Mouse (Mus musculus): Measurements from ENCODE around the gene Dgkz.

Dgkz gene

GRCm38 (mm10) chr2:91961901-91962761 lies 13.5 kb downstream of the Dgkz start:
- DNase-seq (ENCODE audit: low spot score in 2 of 2) = no peak

GRCm38 (mm10) chr2:91960459-91960858 lies 15.2 kb downstream of the Dgkz start:
- DNase-seq (ENCODE audit: low spot score in 2 of 2) = no peak

- no peak for DNase-seq (ENCODE audit: low spot score in 2 of 2)
These were observed 15.9 kb downstream of the Dgkz start for GRCm38 (mm10) chr2:91959544-91960410.

GRCm38 (mm10) chr2:91958701-91959457 lies 16.8 kb downstream of the Dgkz start:
- DNase-seq (ENCODE audit: low spot score in 2 of 2) = no peak

GRCm38 (mm10) chr2:91958049-91958448 lies 17.6 kb downstream of the Dgkz start:
- no peak for DNase-seq (ENCODE audit: low spot score in 2 of 2)

- DNase-seq (ENCODE audit: low spot score in 2 of 2) = no peak
These were observed 18.6 kb downstream of the Dgkz start for GRCm38 (mm10) chr2:91957096-91957495.

- no peak for DNase-seq (ENCODE audit: low spot score in 2 of 2)
These were observed 19.8 kb downstream of the Dgkz start for GRCm38 (mm10) chr2:91955875-91956274.

- DNase-seq (ENCODE audit: low spot score in 2 of 2) = no peak
These were observed 20.5 kb downstream of the Dgkz start for GRCm38 (mm10) chr2:91955121-91955591.

- peak in 1 of 2 experiments; percentile 57 for DNase-seq (ENCODE audit: low spot score in 2 of 2)
These were observed 21.8 kb downstream of the Dgkz start for GRCm38 (mm10) chr2:91953825-91954224.

- DNase-seq (ENCODE audit: low spot score in 2 of 2) = no peak
These were observed 25.2 kb downstream of the Dgkz start for GRCm38 (mm10) chr2:91950275-91951085.

GRCm38 (mm10) chr2:91949411-91950274 lies 26.0 kb downstream of the Dgkz start:
- DNase-seq (ENCODE audit: low spot score in 2 of 2) = no peak

- DNase-seq (ENCODE audit: low spot score in 2 of 2) = no peak
These were observed 26.8 kb downstream of the Dgkz start for GRCm38 (mm10) chr2:91948792-91949241.

- no peak for DNase-seq (ENCODE audit: low spot score in 2 of 2)
These were observed 27.5 kb downstream of the Dgkz start for GRCm38 (mm10) chr2:91948151-91948509.

- DNase-seq (ENCODE audit: low spot score in 2 of 2) = peak in 1 of 2 experiments; percentile 50
These were observed 28.1 kb downstream of the Dgkz start for GRCm38 (mm10) chr2:91947397-91948150.

GRCm38 (mm10) chr2:91946836-91947235 lies 28.8 kb downstream of the Dgkz start:
- DNase-seq (ENCODE audit: low spot score in 2 of 2) = no peak

GRCm38 (mm10) chr2:91945483-91945882 lies 30.2 kb downstream of the Dgkz start, which contains the start of gene Gm9821:
Gm9821 (plus strand) TSS chr2:91945703.
- no peak for DNase-seq (ENCODE audit: low spot score in 2 of 2)

- DNase-seq (ENCODE audit: low spot score in 2 of 2) = peak in 1 of 2 experiments; percentile 73
These were observed 31.3 kb downstream of the Dgkz start for GRCm38 (mm10) chr2:91944170-91944950.

- DNase-seq (ENCODE audit: low spot score in 2 of 2) = no peak
These were observed 33.3 kb downstream of the Dgkz start for GRCm38 (mm10) chr2:91942356-91942755.
